Mouse (Mus musculus) midbrain, postnatal 0 days (tissue): ENCODE data around the gene Synj2. TPM values are rescaled to one million over a fixed set of nuclear protein-coding genes. Genes with fewer than 3 reads are reported as not detected.
A peak's percentile ranks its signal among the peaks of the same experiment; 100 is the strongest.

ENCODE experiments used
- ATAC-seq: fragments of 200-750 bp; cut with Nextera tagmentation; 2 replicates; pipeline ENCODE4 v1.8.0; 2017; ENCODE audit warnings: moderate number of reproducible peaks, mild to moderate bottlenecking, moderate TSS enrichment, moderate library complexity; ENCODE audit not compliant: low FRiP score
- DNase-seq: peaks from one replicate; pipeline ENCODE4 v3.0.0-alpha.2; 2015; ENCODE audit warnings: low spot score
- H3K27ac ChIP-seq: fragments of 300-500 bp; sonication (generic); 2 replicates; pipeline ENCODE4 v1.5.1; 2014; ENCODE audit warnings: low read depth, mild to moderate bottlenecking, low read length, mixed read lengths
- H3K27me3 ChIP-seq: fragments of 300-500 bp; sonication (generic); 2 replicates; pipeline ENCODE4 v1.6.1; 2014; ENCODE audit warnings: low read length, control low read depth, mixed read lengths; ENCODE audit not compliant: insufficient read depth
- H3K36me3 ChIP-seq: fragments of 300-500 bp; sonication (generic); 2 replicates; pipeline ENCODE4 v1.6.1; 2014; ENCODE audit warnings: low read length, control low read depth, mixed read lengths; ENCODE audit not compliant: insufficient read depth
- H3K4me1 ChIP-seq: fragments of 300-500 bp; sonication (generic); 2 replicates; pipeline ENCODE4 v1.6.1; 2014; ENCODE audit warnings: mild to moderate bottlenecking, control low read depth, antibody characterized with exemption, low read length, mixed read lengths; ENCODE audit not compliant: insufficient read depth
- H3K4me2 ChIP-seq: fragments of 300-500 bp; sonication (generic); 2 replicates; pipeline ENCODE4 v1.6.1; 2014; ENCODE audit warnings: low read depth, mild to moderate bottlenecking, low read length, mixed read lengths; ENCODE audit not compliant: poor library complexity, severe bottlenecking
- H3K4me3 ChIP-seq: fragments of 300-500 bp; sonication (generic); 2 replicates; pipeline ENCODE4 v1.5.1; 2014; ENCODE audit warnings: low read depth, mild to moderate bottlenecking, low read length, moderate library complexity
- H3K9ac ChIP-seq: fragments of 300-500 bp; sonication (generic); replicated peaks from 2 replicates; pipeline ENCODE4 v1.6.1; 2014; ENCODE audit warnings: mild to moderate bottlenecking, low read length, moderate library complexity, mixed read lengths; ENCODE audit not compliant: poor library complexity, severe bottlenecking
- H3K9me3 ChIP-seq: fragments of 300-500 bp; sonication (generic); 2 replicates; pipeline ENCODE4 v1.6.1; 2016; ENCODE audit warnings: low read length, control low read depth
- CTCF ChIP-seq: IDR thresholded peaks from 2 replicates; pipeline ENCODE4 v1.5.1; 2016; ENCODE audit warnings: antibody characterized with exemption, mild to moderate bottlenecking
- WGBS: fragments of 180-500 bp; shearing (Covaris S2); extraction: QIAGEN DNeasy Blood & Tissue Kit; methylation state at CpG from one replicate; pipeline ENCODE4 v1.1.7; 2014; 5-methylcytosine and 5-hydroxymethylcytosine counted together
- polyA plus RNA-seq: library from polyadenylated mRNA; unstranded; fragments of >200 nt; fragmentation: Nextera tagmentation; extraction: Ambion mirVana; gene quantifications from 2 replicates; pipeline ENCODE4 v1.2.1, GENCODE M21; 2015
- total RNA-seq: library from RNA; depleted of rRNA; stranded (reverse); fragments of >200 nt; gene quantifications from 2 replicates; pipeline ENCODE4 v1.2.3, GENCODE M21; 2014

The Synj2 gene
- total and polyA plus RNA-seq, 2 experiments from 2014 or later: 2.3 to 3.1 TPM

DNA sequence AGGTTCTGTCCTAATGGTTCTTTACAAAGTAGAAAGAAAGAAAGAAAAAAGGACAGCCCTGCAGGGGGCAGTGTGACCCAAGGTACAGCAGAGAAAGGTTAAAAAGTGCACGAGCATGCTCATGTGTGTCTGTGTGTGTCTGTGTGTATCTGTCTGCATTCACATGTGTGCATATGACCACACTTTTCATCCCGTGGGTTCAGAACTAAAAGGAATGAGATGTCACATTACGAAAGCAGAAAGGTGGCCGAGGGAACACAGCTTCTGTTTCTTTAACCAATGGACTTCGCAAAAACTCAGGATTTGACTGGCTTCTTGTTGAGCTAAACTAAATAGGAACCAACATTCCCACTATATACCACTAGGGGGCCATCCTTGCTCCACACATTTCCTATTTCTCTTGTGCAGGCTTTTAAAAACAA is 113.9 kb downstream of the Synj2 start:
- DNase-seq (peak; percentile 79), ATAC-seq (no peak)
- Histone ChIP-seq H3K4me1 (no peaks in the 10 kb centered on the region), H3K4me3 (no peak overlapping the region), H3K9ac (no peak overlapping the region), H3K36me3 (peaks cover 25% of the 10 kb centered on the region), H3K27ac (no peak overlapping the region), H3K4me2 (no peak overlapping the region), H3K9me3 (no peaks in the 10 kb centered on the region), H3K27me3 (no peaks in the 10 kb centered on the region)
- TF ChIP-seq CTCF: peak; percentile 79
- 25% methylated on average over 5 of the region's 5 CpGs for WGBS

DNA sequence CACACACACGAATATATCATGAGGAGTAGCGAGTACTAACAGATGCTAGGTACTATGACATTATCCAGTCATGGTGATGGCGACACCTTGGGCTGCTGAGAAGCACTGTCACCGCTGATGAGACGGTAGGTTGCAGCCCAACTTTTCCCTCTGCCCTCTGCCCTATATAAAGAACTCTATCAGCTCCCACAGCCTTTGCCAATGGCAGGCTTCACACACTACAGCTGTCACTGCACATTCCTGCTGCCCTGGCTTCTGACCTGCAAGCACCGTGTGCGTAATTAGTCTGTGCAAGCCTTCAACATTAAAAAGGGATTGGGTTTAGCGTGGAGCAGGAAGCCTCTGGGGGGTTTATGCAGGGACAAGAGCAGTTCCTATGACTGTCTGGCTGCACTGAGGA is 121.7 kb downstream of the Synj2 start:
- Histone ChIP-seq H3K9me3 (no peaks in the 10 kb centered on the region), H3K9ac (no peak overlapping the region), H3K4me2 (no peak overlapping the region), H3K36me3 (peaks cover 58% of the 10 kb centered on the region), H3K4me1 (no peaks in the 10 kb centered on the region), H3K27ac (no peak overlapping the region), H3K27me3 (no peaks in the 10 kb centered on the region), H3K4me3 (no peak overlapping the region)
- no peak for TF ChIP-seq CTCF
- WGBS: 85% methylated on average over 8 of the region's 8 CpGs
- DNase-seq (no peak), ATAC-seq (no peak)

DNA sequence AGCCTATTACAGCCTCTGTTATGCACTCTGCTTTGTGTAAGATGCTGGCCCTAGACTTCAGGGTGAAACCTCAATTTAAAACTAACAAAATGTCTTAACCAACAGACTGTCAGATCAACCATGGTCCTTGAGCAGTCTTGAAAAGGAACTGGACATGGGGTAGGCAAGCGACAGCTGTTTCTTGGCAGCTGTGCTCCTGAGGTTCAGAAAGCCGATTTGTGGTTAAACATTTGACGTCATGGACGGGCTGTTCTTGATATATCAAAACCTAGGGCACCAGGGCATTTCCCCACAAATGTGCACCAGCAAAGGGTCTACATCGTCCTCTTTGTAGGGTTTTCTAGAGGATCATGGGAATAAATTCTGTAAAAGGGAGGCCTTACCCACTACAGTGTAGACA is 122.5 kb downstream of the Synj2 start:
- Histone ChIP-seq H3K9me3 (no peaks in the 10 kb centered on the region), H3K36me3 (peaks cover 55% of the 10 kb centered on the region), H3K9ac (no peak overlapping the region), H3K4me3 (no peak overlapping the region), H3K27ac (no peak overlapping the region), H3K4me1 (no peaks in the 10 kb centered on the region), H3K4me2 (no peak overlapping the region), H3K27me3 (no peaks in the 10 kb centered on the region)
- 95% methylated on average over 5 of the region's 5 CpGs for WGBS
- no peak for ATAC-seq
- no peak for DNase-seq
- TF ChIP-seq CTCF: no peak

DNA sequence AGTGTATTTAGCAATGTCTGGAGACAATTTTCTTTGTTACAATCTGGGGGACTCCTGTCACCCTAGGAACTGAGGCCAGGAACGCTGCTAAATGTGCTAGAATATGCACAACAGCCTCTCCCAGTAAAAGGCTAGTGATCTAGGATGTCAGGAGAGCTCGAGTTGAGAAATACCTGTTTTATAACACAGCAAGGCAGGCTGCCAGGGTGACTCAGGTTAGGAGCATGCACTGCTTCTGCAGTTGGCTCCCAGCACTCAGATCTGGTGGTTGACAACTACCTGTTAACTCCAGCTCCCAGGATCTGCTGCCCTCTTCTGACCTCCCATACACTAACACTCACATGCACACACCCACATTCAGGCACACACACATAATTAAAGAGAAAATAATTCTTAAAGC is 124.9 kb downstream of the Synj2 start:
- H3K4me1 ChIP-seq: no peaks in the 10 kb centered on the region
- no peak overlapping the region for H3K4me3 ChIP-seq
- H3K4me2 ChIP-seq: no peak overlapping the region
- 94% methylated on average over 2 of the region's 2 CpGs for WGBS
- ATAC-seq: no peak
- H3K27me3 ChIP-seq: no peaks in the 10 kb centered on the region
- peaks cover 60% of the 10 kb centered on the region for H3K36me3 ChIP-seq
- no peaks in the 10 kb centered on the region for H3K9me3 ChIP-seq
- no peak overlapping the region for H3K9ac ChIP-seq
- no peak overlapping the region for H3K27ac ChIP-seq
- no peak for DNase-seq
- TF ChIP-seq CTCF: no peak

DNA sequence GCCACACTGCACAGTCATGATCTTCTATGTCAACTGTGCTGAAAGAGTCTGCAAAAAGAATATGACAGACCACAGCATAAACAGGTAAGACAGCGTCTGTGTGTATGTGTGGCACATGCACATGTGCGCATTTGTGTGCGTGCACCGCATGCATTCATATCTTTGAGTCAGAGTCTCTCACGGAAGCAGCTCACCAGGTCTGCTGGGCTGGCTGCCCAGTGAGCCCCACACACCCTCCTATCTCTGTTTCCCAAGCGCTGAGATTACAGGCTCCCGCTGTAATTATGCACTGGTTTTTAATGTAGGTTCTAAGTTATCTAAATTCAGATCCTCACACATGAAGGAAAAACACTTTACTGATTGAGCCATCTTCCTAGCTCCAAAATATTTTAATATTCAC is 126.5 kb downstream of the Synj2 start:
- peaks cover 62% of the 10 kb centered on the region for H3K36me3 ChIP-seq
- no peak overlapping the region for H3K27ac ChIP-seq
- ATAC-seq (no peak), DNase-seq (no peak)
- 93% methylated on average over 7 of the region's 7 CpGs for WGBS
- TF ChIP-seq CTCF: no peak
- H3K9ac ChIP-seq: no peak overlapping the region
- no peaks in the 10 kb centered on the region for H3K9me3 ChIP-seq
- H3K4me3 ChIP-seq: no peak overlapping the region
- no peaks in the 10 kb centered on the region for H3K27me3 ChIP-seq
- no peaks in the 10 kb centered on the region for H3K4me1 ChIP-seq
- no peak overlapping the region for H3K4me2 ChIP-seq

DNA sequence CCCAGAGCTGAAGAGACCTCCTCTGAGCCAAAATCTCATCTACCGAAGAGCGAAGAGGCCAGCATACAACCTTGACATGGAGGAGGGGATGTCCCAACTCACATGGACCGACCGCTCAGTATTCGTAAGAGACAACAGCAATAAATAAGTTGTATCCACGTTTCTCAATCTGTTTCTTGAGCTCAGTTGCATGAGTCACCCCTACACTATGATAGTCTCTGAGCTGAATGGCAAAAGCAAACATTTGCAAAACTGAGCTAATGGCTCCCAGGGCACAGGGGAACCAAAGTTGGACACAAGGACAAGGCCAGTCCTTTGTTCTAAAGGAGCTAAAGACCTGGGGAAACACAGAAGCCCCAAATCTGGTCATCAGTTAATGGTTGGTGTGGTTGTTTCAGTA is 128.8 kb downstream of the Synj2 start:
- Histone ChIP-seq H3K27ac (no peak overlapping the region), H3K9me3 (no peaks in the 10 kb centered on the region), H3K9ac (no peak overlapping the region), H3K4me2 (no peak overlapping the region), H3K4me3 (no peak overlapping the region), H3K4me1 (no peaks in the 10 kb centered on the region), H3K36me3 (peaks cover 53% of the 10 kb centered on the region), H3K27me3 (no peaks in the 10 kb centered on the region)
- ATAC-seq (no peak), DNase-seq (no peak)
- no peak for TF ChIP-seq CTCF
- 95% methylated on average over 6 of the region's 6 CpGs for WGBS

DNA sequence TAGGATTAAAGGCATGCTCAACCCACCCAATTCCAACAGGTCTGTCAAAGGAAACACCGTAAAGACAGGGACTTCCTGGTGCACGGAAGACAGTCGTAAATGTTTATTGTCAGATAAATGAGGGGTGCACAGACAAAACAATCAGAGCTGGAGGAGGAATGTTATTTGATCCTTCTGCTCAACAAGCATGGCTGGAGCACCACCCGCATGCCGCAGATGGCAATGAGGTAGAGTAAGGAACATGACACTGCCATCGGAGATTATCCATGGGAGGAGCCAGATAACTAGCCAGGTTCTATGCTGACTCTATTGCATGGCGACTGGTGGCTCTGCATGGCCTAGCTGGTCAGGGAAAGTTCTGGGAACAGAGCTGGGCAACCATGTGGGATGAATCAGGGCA is 132.3 kb downstream of the Synj2 start:
- DNase-seq (no peak), ATAC-seq (no peak)
- Histone ChIP-seq H3K4me1 (no peaks in the 10 kb centered on the region), H3K27me3 (no peaks in the 10 kb centered on the region), H3K27ac (no peak overlapping the region), H3K4me3 (no peak overlapping the region), H3K9me3 (no peaks in the 10 kb centered on the region), H3K36me3 (peaks cover 31% of the 10 kb centered on the region), H3K9ac (no peak overlapping the region), H3K4me2 (no peak overlapping the region)
- no peak for TF ChIP-seq CTCF
- 90% methylated on average over 7 of the region's 7 CpGs for WGBS
